Mouse (Mus musculus) brown adipose tissue, adult 24 weeks (tissue): ENCODE measurements around the gene Isoc2a. TPM values are rescaled to one million over a fixed set of nuclear protein-coding genes. Genes with fewer than 3 reads are reported as not detected.

Experiments used
- H3K27ac ChIP-seq: fragments of 200-500 bp; replicated peaks from 2 replicates; pipeline ENCODE4 v1.5.1; 2012; ENCODE audit warnings: low read depth, mild to moderate bottlenecking, low read length
- H3K4me1 ChIP-seq: fragments of 200-500 bp; 2 replicates; pipeline ENCODE4 v1.6.1; 2012; ENCODE audit warnings: low read length, mixed read lengths; ENCODE audit not compliant: control insufficient read depth, insufficient read depth, insufficient read length
- H3K4me3 ChIP-seq: fragments of 200-500 bp; 2 replicates; pipeline ENCODE4 v1.5.1; 2012; ENCODE audit warnings: low read depth, mild to moderate bottlenecking, low read length, moderate library complexity; ENCODE audit not compliant: insufficient read depth
- polyA plus RNA-seq: library from polyadenylated mRNA; stranded (reverse); fragments of >200 nt; gene quantifications from 2 replicates; pipeline ENCODE4 v1.2.4, GENCODE M21; 2012; ENCODE audit not compliant: missing spikeins, insufficient read depth, insufficient read length

The Isoc2a gene
- polyA plus RNA-seq = 55.3 and 59.3 TPM in 2 replicates

DNA sequence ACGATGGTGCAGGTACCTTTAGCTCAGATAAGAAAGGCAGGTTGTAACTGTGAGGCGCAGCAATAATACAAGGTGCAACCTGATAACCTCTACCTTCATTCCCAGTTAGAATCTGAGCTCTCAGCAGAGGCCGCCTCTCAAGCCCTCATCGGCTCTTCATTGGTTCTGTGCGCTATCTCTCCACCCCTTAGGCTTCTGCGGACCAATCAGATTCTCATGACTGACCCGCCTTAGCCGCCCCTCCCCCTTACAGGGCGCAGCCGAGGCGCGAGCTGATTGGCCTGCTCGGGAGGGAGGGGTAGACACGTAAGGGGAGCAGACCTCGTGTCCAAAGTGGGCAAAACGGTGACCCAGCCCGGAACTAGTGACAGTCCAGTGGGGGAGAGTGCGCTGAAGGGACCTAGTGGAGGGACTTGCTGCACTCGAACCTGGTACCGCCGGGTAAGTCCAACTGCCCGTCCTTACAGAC, at the start of gene Isoc2a:
Isoc2a (plus strand) TSS at position 401 of the 469 bp plus-strand sequence.
- Histone ChIP-seq H3K4me1 (0 out of 2 replicates have a peak, but pooled peaks cover 2% of the 10 kb centered on the region), H3K4me3 (peak within 1 kb of the TSS; percentile 73), H3K27ac (peak within 1 kb of the TSS; percentile 81)

DNA sequence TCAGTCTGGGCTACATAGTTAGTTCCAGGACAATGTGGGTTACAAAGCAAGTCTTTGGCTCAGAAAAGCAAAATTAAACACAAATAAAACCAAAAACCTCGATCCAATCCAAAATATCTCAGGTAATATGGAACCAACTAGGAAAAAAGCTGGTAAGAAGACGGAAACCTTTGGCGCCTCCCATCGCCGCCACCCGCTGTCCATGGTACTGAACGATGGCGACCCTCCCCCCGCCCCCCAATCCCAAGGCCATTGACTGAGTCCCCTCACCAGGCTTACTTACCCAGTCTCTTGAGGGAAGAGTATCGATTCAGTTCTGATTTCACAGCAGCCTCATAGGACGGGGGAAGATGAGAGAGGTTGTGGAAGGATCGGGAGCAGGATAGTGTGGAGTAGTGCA, 46.5 kb upstream of the Isoc2a start:
- no peak overlapping the region for H3K27ac ChIP-seq

DNA sequence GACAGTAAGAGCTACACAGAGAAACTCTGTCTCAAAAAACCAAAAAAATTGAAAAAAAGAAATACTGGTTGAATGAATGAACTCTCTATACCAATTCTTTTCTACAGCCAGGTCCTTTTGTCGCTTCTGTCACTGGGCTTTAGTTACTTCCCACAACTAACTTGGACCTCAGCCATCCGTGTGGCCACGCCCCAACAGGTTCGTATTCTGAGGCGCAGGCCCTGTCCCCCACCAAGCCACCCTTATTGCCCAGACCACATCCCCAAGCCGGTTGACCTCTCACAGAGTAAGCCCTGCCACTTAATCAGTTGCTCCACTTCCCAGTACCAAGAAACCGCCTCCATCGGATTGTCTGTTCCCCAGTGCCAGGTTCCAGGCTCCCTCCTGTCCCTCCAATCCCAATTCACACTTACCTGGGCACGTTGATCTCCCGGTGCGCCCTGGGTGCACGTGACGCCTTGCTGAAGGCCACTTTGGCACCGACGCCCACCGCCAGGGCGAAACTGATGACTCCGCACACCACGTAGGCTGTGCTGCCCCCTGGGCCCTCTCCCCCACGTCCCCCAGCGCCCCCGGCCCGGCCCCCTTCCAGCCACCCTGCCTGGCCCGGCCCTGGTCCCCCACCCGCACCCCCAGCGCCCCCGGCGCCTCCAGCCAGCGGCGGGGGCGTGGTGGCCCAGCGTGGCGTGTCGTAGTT, 41.2 kb upstream of the Isoc2a start:
- no peak overlapping the region for H3K27ac ChIP-seq
- H3K4me1 ChIP-seq = peaks cover 3% of the 10 kb centered on the region; the same call in 1 of the 2 replicates
- H3K4me3 ChIP-seq = peak overlapping the region; percentile 36; the same call in 1 of the 2 replicates

More for the DNA sequence above, 46.5 kb upstream of the Isoc2a start:
- no peak overlapping the region for H3K4me3 ChIP-seq
- H3K4me1 ChIP-seq = no peaks in the 10 kb centered on the region

DNA sequence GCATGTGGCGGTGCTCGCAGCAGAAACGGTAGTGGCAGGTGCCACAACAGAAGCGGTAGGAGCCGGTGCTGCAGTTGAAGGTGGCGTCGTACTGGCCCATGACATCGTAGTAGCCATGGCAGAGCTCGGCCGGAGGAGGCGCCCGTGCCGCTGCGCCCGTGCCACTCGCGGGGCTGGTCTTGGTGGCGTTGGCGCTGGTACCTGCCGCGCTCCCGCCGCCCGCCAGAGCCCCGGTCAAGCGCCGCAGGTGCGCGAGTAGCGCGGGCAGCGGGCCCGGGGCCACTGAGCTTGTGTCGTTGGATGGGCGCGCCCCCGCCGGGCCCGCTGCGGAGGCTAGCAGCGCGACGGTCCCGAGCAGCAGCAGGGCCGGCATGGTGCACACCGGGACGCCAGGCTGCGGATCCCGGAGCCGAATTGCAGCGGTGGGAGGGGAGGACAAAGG, 40.6 kb upstream of the Isoc2a start:
- H3K27ac ChIP-seq = no peak overlapping the region
- peak overlapping the region; percentile 50 for H3K4me3 ChIP-seq
- H3K4me1 ChIP-seq = peaks cover 3% of the 10 kb centered on the region; the same call in 1 of the 2 replicates

DNA sequence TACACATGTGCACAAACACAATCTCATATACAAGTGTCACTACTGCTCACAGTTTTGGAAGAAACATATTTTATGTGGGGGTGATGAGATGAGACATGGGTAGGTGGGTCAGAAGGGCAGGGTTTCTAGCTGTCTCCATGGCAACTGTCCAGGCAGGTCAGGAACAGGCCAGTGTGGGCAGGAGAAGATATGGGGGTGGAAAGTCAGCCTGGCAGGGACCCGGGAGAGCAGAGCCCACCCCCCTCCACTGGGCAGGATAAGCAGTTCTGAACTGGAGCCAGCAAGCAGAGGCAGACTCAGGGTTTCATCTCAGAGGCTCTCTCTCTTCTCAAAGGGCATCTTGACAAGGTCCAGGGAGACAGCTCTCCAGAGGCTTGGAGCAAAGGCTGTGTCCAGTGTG, 39.3 kb upstream of the Isoc2a start:
- H3K4me3 ChIP-seq = no peak overlapping the region
- peaks cover 3% of the 10 kb centered on the region; the same call in 1 of the 2 replicates for H3K4me1 ChIP-seq
- no peak overlapping the region for H3K27ac ChIP-seq

DNA sequence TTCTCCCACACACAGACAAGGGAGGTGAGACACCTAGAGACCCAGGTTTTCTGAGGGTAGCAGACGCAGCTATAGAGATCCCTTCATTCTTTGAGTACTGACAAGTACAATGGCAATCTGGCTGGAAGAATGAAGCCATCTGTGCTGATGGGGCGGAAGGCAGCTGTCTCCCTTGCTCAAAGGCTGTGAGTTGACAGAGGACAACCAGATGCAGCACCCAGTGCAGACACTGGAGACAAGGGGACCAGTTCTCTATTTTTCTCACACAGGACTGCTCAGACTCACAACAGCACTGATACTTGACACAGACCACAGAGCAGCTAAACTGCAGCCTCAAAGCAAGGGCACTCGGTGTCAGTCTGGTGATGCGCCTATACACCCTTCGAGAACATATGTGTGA, 34.9 kb upstream of the Isoc2a start:
- Histone ChIP-seq H3K4me1 (no peaks in the 10 kb centered on the region; the same call in 1 of the 2 replicates), H3K4me3 (no peak overlapping the region), H3K27ac (no peak overlapping the region)

DNA sequence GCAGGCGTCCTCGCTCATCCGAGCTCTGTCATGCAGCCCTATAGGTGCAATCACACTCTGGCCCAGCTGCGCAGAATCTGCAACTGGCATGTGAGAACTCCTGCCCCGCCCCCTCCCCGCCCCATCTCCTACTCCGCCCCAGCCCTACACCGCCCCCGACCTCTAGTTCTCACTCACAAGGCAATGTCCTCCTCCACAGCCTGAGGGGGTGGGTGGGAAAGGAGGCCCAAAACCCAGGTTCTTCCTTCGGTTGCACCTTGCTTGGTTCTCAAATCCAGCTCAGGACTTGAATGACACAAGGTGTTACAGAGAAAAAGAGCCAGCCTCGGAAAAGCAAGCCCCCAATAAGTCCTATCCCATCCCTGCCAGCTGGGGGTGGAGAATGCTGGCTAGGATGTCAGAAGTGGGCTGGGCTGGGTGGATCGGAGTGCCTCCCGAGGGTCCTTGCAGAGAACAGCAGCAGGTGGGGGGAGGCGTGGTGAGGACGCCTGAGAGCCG, 34.3 kb upstream of the Isoc2a start:
- H3K27ac ChIP-seq = no peak overlapping the region
- H3K4me3 ChIP-seq = peak overlapping the region; percentile 23; the same call in 1 of the 2 replicates
- no peaks in the 10 kb centered on the region; the same call in 1 of the 2 replicates for H3K4me1 ChIP-seq

DNA sequence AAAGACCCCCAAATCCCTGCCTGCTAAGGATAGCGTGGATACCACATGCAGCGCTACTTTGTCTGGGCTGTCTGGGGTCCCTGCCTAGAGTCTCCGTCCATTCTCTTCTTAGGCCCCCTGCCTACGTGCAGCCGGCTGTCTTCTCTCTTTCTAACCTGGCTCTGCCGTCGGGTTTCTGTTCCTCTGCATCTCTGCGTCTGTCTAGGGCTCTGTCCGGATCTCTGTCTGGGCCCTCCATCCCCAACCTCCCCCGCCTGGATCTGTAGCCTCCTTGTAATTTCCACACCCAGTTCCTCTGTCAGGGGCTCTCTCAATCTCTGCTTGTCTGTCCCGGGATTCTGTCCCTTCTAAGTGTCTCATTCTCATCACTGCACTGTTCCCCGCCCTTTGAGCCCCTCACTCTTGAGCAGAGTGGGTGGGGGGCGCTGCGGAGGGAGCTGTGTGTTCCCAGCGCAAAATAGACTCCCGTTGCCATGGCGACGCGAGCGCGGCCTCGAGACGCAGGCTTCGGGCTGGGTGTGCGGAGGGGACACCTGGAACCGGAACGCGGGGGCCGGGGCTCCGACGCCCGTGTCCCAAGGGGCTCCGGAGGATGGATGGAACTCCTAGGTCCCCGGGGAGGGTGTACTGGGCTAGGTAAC, 33.2 kb upstream of the Isoc2a start:
- Histone ChIP-seq H3K4me3 (no peak overlapping the region), H3K4me1 (no peaks in the 10 kb centered on the region; the same call in 1 of the 2 replicates), H3K27ac (no peak overlapping the region)

DNA sequence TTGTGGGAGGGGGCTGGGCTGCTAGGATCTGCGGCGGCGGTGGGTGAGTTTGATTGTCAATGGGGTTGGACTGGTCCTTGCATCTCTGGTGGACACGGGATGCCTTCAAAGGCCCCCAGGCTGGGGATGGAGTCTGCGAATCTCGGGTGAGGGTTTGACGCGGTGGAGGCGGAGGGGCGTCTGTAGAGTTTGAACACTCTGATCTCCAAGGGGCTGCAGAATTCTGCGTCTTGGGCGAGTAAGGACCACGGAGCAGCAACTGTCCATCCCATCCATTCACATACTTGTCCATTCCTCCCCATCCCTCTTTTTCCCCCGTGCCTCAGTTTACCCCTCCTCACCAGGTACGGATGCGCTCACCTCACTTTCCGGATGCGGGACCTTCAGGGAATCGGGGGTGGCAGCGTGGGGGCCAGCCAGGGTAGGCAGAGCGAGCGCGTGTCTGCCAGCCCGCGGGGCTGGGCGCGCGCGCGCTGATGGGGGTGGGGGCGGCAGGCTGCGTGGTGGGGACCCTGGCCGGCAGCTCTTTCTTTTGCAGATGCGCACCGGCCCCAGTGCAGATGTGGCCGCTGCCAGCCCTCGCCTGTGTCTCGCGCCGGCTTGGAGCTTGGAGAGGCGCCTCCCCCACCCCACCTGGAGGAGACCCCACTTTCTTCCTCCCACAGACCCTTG, 32.6 kb upstream of the Isoc2a start, which contains the start of gene Shisa7:
Shisa7 (minus strand) TSS at position 452 of the 672 bp plus-strand sequence.
- no peak within 1 kb of the TSS for H3K27ac ChIP-seq
- no peak within 1 kb of the TSS for H3K4me3 ChIP-seq
- no peaks in the 10 kb centered on the region; the same call in 1 of the 2 replicates for H3K4me1 ChIP-seq

DNA sequence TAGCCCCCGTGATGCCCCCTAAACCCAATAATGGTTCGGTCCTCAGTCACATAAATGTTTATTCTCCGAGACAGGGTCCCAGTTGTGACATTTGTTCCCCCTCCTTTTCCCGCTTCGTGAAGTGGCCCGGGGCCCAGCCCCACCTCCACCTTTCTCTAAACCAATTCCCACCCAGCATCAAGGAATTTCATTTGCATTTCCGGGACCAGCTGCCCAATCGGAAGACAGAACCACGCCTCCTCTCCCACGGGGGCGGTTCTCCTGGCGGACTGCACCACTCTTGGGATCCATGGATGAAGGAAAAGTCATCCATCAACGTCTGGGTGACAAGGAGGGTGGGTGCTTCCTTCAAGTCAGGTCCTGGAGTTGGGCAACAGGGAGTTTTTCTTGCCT, 32.0 kb upstream of the Isoc2a start:
- H3K4me3 ChIP-seq = no peak overlapping the region
- no peak overlapping the region for H3K27ac ChIP-seq
- no peaks in the 10 kb centered on the region; the same call in 1 of the 2 replicates for H3K4me1 ChIP-seq

DNA sequence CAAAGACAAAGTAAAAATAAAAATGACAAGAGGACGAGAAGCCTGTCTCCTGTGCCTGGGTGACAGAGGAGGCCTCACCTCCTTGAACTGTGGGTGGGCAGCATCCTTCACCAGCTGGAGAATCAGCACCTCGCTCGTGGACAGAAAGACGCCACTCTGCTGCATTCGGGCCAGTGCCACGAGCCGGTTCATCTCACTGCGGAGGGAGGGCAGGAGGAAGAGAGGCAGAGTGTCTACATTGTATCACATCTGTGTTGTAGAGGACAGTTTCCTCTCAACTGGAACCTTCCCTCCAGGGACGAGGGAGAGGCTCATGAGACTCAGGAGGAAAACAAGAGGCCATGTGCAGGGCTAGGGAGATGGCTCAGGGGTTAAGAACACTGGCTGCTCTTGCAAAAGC, 27.6 kb upstream of the Isoc2a start:
- Histone ChIP-seq H3K4me1 (no peaks in the 10 kb centered on the region; the same call in none of the 2 replicates), H3K27ac (no peak overlapping the region), H3K4me3 (no peak overlapping the region)

DNA sequence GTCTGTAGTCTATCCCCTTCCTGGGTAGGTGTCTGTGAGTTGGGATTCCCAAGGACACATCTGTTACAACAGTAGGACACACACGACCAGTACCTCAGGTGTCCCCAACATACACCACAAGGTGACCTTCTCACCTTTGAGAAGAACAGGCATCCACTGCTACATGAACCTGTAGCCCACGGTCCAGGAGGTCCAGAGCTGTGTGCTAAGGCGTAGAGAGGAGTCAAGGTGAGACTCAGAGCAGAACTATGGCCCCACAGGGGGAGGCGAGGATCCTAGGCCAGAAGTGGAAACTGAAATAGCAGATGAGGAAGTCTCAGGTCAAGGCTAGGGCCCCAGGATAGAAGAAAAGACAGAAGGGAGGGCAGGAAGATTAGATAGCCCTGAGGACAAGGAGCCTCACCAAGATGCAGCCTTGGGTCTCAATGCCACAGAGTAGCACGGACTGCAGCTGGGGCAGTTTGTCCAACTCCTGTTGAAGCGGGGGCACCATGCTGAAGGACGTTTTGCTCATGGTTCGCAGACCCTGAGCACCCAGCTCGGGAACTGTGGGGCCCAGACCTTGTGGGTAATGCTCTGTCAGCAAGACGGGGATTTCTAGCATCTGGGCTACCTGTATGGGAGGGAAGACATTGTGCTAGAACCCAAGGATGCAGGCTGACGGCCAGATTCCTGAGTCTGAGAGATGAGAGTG, 26.2 kb upstream of the Isoc2a start:
- H3K4me1 ChIP-seq = no peaks in the 10 kb centered on the region; the same call in 1 of the 2 replicates
- no peak overlapping the region for H3K27ac ChIP-seq
- no peak overlapping the region for H3K4me3 ChIP-seq

DNA sequence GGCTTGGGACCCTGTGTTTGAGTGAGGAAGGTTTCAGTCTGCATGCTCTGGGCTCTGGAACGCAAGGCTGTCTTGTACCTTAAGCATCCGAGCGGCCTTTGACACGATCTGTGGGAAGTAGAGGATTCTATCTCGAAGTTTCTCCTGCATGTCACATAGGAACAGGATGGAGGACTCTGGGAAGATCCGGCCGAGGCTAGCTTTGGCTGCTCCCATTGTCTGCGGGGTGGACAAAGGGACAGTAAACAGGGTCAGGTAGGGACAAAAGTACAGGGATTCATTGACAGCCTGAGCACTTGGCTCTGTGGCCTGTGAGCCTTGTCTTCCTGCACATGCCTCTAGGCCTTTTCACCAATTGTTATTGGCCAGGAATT, 25.7 kb upstream of the Isoc2a start:
- no peak overlapping the region for H3K27ac ChIP-seq
- H3K4me3 ChIP-seq = no peak overlapping the region
- no peaks in the 10 kb centered on the region; the same call in 1 of the 2 replicates for H3K4me1 ChIP-seq

DNA sequence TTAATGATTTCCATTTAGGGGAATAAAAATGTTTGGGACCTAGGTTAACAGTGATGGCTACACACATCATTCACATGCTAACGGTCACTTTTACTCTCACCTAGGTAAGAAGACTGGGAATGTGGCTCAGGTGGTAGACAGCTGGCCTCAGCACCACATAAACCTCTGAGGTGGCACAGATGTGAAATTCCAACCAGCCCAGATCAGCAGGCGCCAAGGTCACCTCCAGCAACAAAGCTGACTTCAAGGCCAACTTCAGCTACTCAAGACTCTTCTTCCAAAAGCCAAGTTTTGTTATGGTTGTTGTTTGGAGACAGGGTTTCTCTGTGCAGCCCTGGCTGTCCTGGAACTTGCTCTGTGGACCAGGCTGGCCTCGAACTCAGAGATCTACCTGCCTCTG, 23.3 kb upstream of the Isoc2a start:
- no peak overlapping the region for H3K4me3 ChIP-seq
- no peaks in the 10 kb centered on the region; the same call in 1 of the 2 replicates for H3K4me1 ChIP-seq
- no peak overlapping the region for H3K27ac ChIP-seq
